Mouse (Mus musculus): ENCODE measurements around the gene Me3.

DNA sequence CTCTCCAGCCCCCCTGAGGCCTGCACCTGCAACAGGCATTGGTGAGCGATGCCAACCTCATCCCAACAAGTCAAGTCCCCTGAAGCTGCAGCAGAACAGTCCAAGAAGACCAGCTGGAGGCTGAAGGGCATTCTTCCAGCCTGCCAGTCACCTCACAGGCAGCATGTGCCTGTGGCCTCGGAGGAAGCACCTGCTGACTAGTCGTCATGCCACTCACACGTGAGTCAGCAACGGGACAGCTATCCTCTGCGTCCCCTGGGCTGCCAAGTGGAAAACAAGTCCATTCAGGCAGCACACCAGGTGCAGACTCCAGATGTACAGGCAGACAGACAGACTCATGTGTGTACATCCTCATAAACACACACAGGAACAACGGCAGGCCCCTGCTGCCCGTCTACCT is 203.4 kb downstream of the Me3 start:
- no peak for TF ChIP-seq CTCF (IDR thresholded peaks at IDR 0.05; ENCODE audit: control insufficient read depth, insufficient read depth, low read length)
- TF ChIP-seq POLR2A (IDR thresholded peaks at IDR 0.05; ENCODE audit: borderline replicate concordance, control insufficient read depth, low read depth, low read length), result no peak

Data from bone marrow, adult 2 months (tissue).